Mouse (Mus musculus) limb, embryonic 11.5 days (tissue): ENCODE results near the gene Myo1d. TPM values are rescaled to one million over a fixed set of nuclear protein-coding genes. Genes with fewer than 3 reads are reported as not detected.

Experiments used
- polyA plus RNA-seq: library from polyadenylated mRNA; unstranded; fragments of >200 nt; fragmentation: Nextera tagmentation; extraction: Ambion mirVana; gene quantifications from 2 replicates; pipeline ENCODE4 v1.2.1, GENCODE M21; 2014

Myo1d gene
- polyA plus RNA-seq, 1 experiment from 2014 or later: 6.2 TPM

Other genes starting within 250 kb of the Myo1d start
- gene Tmem98, start 30.1 kb upstream of the Myo1d start, polyA plus RNA-seq: 146 and 152 TPM in 2 replicates
- gene Spaca3, start 78.3 kb upstream of the Myo1d start, polyA plus RNA-seq: not detected in 2 replicates